Mouse (Mus musculus): ENCODE measurements around the gene Prr23a3. TPM values are rescaled to one million over a fixed set of nuclear protein-coding genes. Genes with fewer than 3 reads are reported as not detected.

Prr23a3 gene
- 0.41 TPM for polyA plus RNA-seq (2014; fragmentation: Illumina TruSeq; extraction: RNeasy Lipid Tissue Mini Kit (QIAGEN cat#74804); ENCODE audit: low read depth, low replicate concordance)

DNA sequence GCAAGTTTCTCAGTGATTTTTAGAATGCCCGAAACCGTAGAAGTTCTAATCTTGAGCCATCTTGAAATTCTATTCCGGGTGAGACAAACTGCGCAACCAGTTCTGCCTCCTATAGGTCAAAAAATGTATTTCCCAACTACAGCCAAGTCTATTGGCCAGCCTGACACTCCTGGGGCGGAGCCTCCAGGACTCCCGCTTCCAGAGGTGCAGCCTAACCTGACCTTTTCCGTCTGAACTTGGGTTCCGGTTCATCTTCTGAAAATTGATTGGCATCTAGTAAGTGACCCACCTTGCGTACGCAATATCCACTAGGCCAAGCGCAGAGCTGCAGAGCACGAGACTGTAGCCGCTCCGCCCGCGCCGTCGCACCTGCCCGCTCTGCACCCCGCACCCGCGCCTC, at the start of gene Prr23a3:
Prr23a3 (plus strand) TSS at position 197 of the 400 bp plus-strand sequence.

DNA sequence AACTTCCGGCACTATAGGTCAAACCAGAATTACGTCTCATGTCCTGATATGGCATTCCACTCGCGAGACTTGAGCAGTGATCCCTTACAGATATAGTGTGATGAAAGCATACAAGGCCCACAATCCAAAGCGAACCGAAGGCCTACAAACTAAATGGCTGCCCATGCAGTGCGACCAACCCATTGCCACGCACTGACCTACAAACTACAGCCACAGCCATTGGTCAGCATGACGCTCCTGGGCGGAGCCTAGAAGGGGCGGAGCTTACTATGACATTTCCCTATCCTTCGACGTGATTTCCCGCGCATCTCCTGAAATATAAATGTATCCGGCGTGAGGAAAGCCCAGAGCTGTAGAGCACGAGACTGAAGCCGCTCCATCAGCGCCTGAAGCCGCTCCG, 22.4 kb upstream of the Prr23a3 start, which contains the start of gene Prr23a1:
Prr23a1 (plus strand) TSS at position 387 of the 400 bp plus-strand sequence.

DNA sequence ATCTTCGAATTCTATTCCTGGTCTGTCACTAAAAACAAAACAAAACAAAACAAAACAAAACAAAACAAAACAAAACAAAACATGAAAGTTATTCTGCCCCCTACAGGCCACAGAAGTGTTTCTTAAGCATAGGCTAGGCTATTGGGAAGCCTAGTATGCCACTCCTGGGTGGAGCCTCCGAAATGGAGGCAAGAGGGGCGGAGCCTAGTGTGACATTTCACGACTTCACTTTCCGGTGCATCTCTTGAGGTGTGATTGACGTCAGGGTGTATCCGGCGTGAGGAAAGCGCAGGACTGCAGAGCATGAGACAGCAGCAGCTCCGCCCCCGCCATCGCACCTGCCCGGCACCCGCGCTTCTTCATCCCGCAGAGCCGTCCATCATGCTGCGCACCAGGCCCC, 8.4 kb upstream of the Prr23a3 start, which contains the start of gene Prr23a2:
Prr23a2 (plus strand) TSS at position 285 of the 400 bp plus-strand sequence.

DNA sequence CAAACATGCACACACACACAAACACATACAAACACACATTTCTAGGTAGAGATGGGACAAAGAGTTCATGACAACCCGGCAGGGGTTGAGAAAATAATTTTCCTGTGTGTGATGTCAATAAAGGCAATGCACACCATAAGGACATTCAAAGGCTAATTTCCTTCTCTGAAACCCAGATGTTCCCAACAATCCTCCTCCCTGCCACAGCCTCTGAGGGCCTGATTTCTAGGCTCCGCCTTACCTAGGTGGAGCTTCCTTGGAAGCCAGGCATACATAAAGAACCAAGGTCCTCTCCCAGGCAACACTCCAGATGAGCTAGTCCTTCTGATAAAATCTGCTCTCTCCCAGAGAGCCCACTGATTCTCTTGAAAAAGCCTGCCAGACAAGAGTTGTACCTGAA, 38.3 kb downstream of the Prr23a3 start, which contains the start of gene 7420426K07Rik:
7420426K07Rik (plus strand) TSS at position 301 of the 400 bp plus-strand sequence.

Other genes starting within 250 kb of the Prr23a3 start
- gene Prr23a1, start 22.3 kb upstream of the Prr23a3 start, polyA plus RNA-seq (2014; fragmentation: Illumina TruSeq; extraction: RNeasy Lipid Tissue Mini Kit (QIAGEN cat#74804); ENCODE audit: low read depth, low replicate concordance): not detected
- not detected for gene Prr23a2, start 8.3 kb upstream of the Prr23a3 start, polyA plus RNA-seq (2014; fragmentation: Illumina TruSeq; extraction: RNeasy Lipid Tissue Mini Kit (QIAGEN cat#74804); ENCODE audit: low read depth, low replicate concordance)
- not detected for gene 7420426K07Rik, start 38.4 kb downstream of the Prr23a3 start, polyA plus RNA-seq (2014; fragmentation: Illumina TruSeq; extraction: RNeasy Lipid Tissue Mini Kit (QIAGEN cat#74804); ENCODE audit: low read depth, low replicate concordance)
- gene Foxl2, start 90.5 kb downstream of the Prr23a3 start, polyA plus RNA-seq (2014; fragmentation: Illumina TruSeq; extraction: RNeasy Lipid Tissue Mini Kit (QIAGEN cat#74804); ENCODE audit: low read depth, low replicate concordance): not detected
- gene Faim, start 121.6 kb downstream of the Prr23a3 start, polyA plus RNA-seq (2014; fragmentation: Illumina TruSeq; extraction: RNeasy Lipid Tissue Mini Kit (QIAGEN cat#74804); ENCODE audit: low read depth, low replicate concordance): 19.8 TPM
- gene Gm1123, start 170.9 kb downstream of the Prr23a3 start, polyA plus RNA-seq (2014; fragmentation: Illumina TruSeq; extraction: RNeasy Lipid Tissue Mini Kit (QIAGEN cat#74804); ENCODE audit: low read depth, low replicate concordance): 0.27 TPM

Measured in testis, adult 10 weeks (tissue).